Mouse (Mus musculus): Measurements from ENCODE around the gene Qrsl1.

- TF ChIP-seq CTCF (IDR thresholded peaks at IDR 0.05; ENCODE audit: low read depth) = no peak
- TF ChIP-seq EP300 (IDR thresholded peaks at IDR 0.05; ENCODE audit: low read depth) = no peak
These were observed 3.0 kb upstream of the Qrsl1 start for GRCm38 (mm10) chr10:43904569-43904968.
